Mouse (Mus musculus) activated CD4-positive, CD25-positive, alpha-beta regulatory T cell, adult 9 weeks (primary cell): ENCODE results near the gene Cnot3. TPM values are rescaled to one million over a fixed set of nuclear protein-coding genes. Genes with fewer than 3 reads are reported as not detected.

ENCODE experiments used
- polyA plus RNA-seq: library from polyadenylated mRNA; unstranded; fragments of 100-300 nt; shearing (Covaris generic); gene quantifications from one replicate; pipeline ENCODE4 v1.2.1, GENCODE M21; 2017

The Cnot3 gene
- 115 TPM for polyA plus RNA-seq

DNA sequence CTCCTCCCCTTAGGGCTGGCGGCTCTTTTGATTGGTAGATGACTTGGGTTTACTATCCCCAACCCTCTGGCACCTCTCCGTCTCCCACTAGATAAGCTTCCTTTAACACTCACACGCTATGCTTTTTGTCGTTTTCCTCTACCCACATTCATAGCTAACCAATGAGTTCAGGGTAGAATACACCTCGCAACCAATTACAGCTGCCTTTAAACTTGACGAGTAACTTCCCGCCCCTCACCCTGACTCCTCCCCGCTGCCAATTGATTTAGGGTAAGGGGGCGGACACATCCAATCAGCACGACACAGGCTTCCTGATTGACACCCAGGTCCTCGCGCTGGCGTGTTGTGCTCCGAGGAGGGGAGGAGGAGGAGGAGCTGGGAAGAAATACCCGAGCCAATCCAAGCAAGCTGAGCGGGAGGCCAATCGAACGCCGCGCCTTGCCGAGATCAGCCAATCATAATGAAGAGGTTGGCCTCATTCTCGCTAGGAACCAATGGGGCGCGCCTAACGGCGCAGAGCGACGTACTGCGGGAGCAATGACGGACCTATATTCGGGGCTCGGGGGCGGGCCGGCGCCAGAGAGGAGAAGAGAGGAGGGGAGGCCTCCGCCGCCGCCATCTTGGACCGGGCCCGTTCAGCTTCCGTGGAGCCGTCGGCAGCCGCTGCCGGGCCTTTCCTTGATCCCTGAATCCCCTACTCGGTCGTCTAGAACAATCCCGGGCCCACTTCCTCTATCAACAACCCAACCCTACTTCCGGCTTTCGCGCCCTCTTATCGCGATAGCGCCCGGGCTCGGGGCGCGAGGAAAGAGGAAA, at the start of gene Cnot3:
Gene Cnot3, plus strand, starts transcription at position 597 of the 816 bp plus-strand sequence.

DNA sequence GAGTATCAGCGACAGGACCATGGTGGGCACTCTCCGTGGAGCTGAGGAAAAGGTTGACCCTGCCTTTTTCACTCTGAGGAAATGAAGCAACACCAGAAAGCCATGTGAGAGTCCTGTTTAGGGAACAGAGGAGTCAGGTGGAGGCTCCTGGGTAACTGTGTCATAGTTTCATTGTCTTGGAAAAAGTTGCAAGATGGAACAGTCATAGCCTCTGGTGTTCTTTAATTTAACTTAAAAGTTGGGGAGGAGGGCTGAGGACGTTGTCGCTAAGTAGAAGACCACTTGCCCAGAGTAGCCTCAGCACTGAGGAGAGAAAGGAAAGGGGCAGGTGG, 29.0 kb upstream of the Cnot3 start, which contains the start of gene Oscar:
Gene Oscar, minus strand, starts transcription at position 101 of the 332 bp plus-strand sequence.

DNA sequence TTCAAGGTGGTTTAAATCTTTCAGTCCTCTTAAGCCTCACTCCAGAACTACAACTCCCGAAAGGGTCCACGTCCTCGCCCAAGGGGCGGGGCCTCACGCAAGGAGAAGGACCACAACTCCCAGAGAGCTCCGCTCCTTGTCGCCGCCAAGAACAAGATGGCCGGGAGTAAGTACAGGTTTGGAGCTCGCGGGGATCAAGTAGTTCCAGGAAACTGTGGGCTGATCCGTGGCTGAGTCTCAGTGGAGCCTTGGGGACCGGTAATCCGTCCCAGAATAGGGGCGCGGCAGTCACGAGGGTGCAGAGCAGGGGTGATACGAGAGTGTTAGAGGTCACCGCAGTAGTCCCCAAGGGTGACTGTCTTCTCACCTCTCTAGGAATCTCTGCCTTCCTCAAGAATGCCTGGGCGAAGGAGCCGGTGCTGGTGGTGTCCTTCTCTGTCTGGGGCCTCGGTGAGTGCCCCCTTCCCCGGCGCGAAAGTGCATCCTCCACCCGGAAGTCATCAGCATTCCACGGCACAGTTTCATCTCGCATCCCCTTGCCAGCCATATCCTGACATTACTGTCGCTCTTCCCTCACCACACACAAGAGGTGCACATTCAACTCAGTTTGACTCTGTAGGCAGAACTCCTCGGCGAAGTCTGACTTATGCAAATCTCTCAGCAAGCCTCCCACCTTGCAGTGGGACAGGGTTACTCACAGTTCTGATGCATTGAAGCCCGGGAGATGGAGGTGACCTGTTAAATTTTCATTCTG, 27.6 kb upstream of the Cnot3 start, which contains the start of gene Ndufa3:
Gene Ndufa3, plus strand, starts transcription at position 132 of the 754 bp plus-strand sequence.

DNA sequence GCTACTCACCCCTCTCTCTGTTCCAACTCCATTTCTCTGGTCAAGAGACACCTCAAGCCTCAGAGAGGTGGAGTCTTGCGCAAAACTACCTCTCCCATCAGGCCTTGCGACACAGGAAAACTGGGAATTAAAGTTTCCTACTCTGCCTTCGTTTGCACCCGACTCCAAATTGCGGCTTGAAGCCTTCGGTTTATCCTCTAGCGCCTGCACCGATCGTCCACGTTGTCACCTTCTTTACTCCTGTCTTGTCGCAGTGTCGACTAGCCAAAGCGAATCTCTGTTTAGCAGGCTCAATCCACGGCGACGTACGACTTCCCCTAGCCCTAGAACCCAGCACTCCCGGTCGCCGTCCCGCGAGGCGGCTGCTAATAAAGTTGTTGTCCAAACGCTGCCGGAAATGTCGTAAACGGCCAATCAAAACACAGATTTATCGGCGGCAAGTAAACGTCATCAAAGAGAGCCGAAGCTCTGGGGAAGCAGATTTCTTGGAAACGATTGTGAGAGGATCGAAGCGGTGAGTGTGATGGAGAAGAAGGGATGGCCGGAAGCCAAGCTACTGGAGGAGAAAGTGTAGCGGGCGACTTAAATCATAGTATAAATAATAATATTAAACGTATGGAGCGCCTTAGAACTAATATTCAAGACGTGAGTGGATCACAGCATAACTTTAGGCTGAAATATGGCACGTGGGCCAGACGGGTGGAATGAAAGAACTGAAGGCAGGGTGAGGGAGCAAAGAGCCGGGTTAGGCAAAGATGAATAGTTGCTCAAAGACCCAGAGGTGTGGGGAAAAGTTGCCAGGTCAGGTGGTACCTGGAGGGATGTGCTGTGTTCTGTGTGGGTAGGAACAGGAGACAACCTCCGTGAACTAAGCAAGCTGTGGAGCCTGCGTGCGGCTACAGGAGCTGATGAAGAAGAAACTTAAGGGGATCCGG, 15.3 kb upstream of the Cnot3 start, which contains the start of the genes Tfpt and Prpf31:
Gene Tfpt, minus strand, starts transcription at position 387 of the 935 bp plus-strand sequence.
Gene Prpf31, plus strand, starts transcription at position 443 of the 935 bp plus-strand sequence.

DNA sequence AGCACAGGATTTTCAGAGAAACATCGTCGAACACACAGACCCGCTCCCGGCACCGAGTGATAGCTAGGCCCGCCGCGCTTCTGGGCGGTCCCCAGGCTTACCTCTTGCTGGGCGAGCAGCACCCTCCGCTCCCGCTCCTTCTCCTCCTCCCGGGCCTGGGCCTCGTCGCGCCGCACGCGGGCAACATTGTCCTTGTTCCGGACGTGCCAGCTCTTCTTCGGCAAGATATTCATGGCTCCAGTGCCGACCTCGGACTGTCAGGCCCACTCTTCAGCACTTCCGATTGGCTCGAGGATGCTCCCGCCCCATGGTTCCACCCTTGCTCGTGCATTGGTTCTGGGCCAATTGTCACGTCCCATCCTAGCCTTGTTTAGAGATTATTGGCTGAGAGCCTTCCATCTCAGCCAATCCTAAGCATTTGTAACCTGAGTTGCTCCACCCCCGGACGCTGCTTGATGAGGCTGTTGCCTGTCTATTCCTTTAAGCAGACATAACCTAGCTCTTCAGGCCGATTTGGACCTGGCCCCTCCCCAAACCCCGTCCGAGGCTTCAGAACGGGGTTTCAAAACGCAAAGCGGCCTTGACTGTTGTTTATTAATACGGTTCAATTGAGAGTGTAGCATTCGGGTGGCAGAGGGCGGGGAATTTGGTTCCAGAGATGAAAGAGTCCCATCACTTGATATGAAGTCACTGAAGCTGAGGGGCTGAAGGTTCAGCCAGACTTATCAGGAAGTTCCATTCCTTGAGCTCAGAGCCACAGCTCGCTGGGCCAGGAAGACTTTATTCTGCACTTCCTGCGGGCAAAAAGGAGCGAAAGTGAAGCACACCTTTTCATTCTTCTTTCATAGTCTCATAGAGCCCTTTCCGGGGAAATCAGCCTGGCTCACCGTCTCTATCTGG, 20.4 kb downstream of the Cnot3 start, which contains the start of gene Leng1:
Gene Leng1, minus strand, starts transcription at position 626 of the 900 bp plus-strand sequence.

DNA sequence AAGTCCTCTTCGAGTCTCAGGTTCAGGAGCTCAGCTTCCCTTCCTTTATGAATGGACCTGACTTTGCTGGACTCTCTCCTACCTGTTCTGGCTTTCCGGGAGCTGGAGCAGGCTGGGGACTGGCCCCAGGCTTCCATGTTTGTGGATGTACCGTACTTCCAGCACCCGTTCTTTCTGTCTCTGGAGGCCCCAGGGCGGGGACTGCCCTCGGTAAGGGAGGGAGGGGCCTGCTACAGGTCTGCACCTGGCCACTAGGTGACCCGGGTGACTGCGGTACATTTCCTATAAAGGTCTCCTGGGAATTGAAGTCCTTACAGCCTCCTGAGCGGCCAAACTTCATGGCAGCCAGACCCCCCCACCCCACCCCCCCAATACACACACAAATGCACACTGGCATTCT, 32.3 kb downstream of the Cnot3 start, which contains the start of gene Tmc4:
Gene Tmc4, minus strand, starts transcription at position 212 of the 400 bp plus-strand sequence.

DNA sequence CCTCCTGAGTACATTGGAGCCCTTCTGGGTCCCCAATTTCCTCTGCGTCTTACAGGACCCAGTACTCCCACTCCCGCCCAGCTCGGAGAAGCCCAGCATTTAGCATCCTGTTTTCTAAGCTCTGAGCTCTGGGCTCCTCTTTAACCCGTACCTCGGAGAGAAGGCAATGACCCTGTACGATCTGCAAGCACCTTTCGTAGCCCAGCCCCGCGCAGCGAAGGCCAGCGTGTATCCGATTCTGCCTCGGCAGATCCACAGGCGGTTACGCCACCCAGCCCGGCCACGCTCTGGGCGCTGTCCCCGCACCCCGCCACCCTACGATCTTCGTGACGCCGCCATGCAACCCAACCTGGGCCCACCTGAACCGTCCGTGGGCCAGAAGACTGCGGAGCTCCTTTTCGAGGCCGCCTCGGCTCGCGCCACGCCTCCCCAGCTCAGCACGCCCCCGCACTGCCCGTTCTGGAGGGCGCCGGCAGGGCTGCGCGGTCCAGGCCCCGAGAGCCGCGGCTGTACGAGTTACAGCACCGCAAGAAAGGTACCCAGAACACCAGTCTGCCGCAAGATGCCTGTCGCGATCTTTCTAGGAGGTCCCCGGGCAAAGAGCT, 47.4 kb downstream of the Cnot3 start, which contains the start of gene Tsen34:
Gene Tsen34, plus strand, starts transcription at position 482 of the 605 bp plus-strand sequence.

DNA sequence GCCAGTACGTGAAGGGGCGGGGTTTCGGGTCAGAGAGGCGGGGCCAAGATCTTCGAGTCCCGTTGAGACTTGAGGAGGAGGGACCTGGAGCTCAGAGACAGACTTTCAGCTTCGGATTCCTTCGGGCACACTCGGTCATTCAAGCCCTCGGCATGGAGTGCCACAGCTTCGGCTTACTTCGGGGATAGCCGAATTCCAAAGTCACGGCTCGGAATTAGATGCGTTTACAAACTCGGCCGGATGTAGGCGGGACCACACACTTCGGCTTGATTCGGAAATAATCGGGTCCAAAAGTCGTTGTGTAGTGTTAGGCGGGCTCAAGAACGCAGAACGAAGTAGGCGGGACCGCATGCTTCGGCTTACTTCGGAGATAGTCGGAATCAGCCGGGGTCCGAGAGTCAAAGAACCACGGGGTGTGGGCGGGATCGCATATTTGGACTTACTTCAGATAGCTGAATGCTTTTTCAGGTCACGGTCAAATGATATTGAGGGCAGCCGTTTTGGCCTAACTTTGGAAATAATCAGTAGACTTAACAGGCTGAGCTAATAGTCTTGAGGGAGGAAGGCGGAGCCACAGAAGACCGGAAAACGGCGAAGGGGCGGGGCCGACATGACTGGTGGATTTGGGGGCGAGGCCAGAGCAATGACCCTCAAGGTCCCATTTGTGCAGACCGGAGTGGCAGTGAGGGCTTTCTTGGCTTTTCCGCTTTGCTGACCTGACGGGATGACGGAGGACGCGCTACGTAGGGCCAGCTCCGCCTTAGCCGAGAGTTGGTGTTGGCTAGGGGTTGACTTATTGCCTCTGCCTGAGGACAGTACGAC, 48.1 kb downstream of the Cnot3 start, which contains the start of gene Mboat7:
Gene Mboat7, minus strand, starts transcription at position 537 of the 822 bp plus-strand sequence.

DNA sequence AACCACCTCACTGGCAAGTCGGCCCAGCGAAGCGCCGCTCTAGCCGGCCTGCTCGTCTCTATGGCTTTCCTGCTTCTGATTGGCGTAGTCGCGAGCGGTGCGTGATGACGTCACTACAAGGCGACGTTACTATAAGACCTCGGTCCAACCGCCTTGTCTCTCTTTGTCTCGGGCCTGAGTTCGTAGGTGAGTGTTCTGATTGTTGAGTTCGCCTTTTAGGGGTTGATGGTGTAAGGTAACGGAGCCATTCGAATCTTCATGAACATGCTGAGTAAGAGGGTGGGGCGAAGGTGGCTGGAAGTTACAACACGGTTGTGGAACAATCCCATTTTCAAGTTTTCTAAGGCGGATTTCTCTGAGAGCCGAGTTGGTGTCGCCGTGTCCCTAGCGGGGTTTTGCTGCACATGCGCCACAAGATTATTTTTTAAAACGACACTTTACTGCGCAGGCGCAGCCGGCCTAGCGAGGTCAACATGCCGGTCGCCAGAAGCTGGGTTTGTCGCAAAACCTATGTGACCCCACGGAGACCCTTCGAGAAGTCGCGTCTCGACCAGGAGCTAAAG, 58.9 kb downstream of the Cnot3 start, which contains the start of gene Rps9:
Gene Rps9, plus strand, starts transcription at position 115 of the 563 bp plus-strand sequence.

Other genes with a start within 250 kb of the Cnot3 start
- not detected for gene Cacng6, start 221.1 kb upstream of the Cnot3 start, polyA plus RNA-seq
- not detected for gene Tarm1, start 142.6 kb upstream of the Cnot3 start, polyA plus RNA-seq
- not detected for gene Oscar, start 29.1 kb upstream of the Cnot3 start, polyA plus RNA-seq
- gene Ndufa3, start 27.9 kb upstream of the Cnot3 start, polyA plus RNA-seq = 542 TPM
- gene Tfpt, start 15.3 kb upstream of the Cnot3 start, polyA plus RNA-seq = 48.3 TPM
- gene Prpf31, start 15.3 kb upstream of the Cnot3 start, polyA plus RNA-seq = 93.8 TPM
- gene Leng1, start 20.6 kb downstream of the Cnot3 start, polyA plus RNA-seq = 25.6 TPM
- 5.4 TPM for gene Tmc4, start 32.3 kb downstream of the Cnot3 start, polyA plus RNA-seq
- 13.1 TPM for gene Tsen34, start 47.6 kb downstream of the Cnot3 start, polyA plus RNA-seq
- 66.2 TPM for gene Mboat7, start 48.3 kb downstream of the Cnot3 start, polyA plus RNA-seq
- 2,164 TPM for gene Rps9, start 58.7 kb downstream of the Cnot3 start, polyA plus RNA-seq
- gene Pirb, start 75.1 kb downstream of the Cnot3 start, polyA plus RNA-seq = 1.5 TPM
- gene Gm15448, start 180.4 kb downstream of the Cnot3 start, polyA plus RNA-seq = not detected
- 0.90 TPM for gene Pira2, start 199.8 kb downstream of the Cnot3 start, polyA plus RNA-seq